Mouse (Mus musculus) embryonic facial prominence, embryonic 14.5 days (tissue): ENCODE results near the gene 4930518I15Rik. TPM values are rescaled to one million over a fixed set of nuclear protein-coding genes. Genes with fewer than 3 reads are reported as not detected.
"Not testable (repeated sequence)": the region's sequence is repeated elsewhere in the genome, so short reads cannot be mapped to it uniquely, and the experiment has no call there.

Source experiments
- ATAC-seq: fragments of 200-750 bp; cut with Nextera tagmentation; 2 replicates; pipeline ENCODE4 v1.8.0; 2017; ENCODE audit warnings: low read depth, moderate number of reproducible peaks, moderate TSS enrichment
- DNase-seq: peaks from one replicate; pipeline ENCODE4 v3.0.0-alpha.2; 2015; ENCODE audit warnings: low spot score
- H3K27ac ChIP-seq: fragments of 300-500 bp; sonication (generic); replicated peaks from 2 replicates; pipeline ENCODE4 v1.5.1; 2014; ENCODE audit warnings: low read depth, mild to moderate bottlenecking, low read length, moderate library complexity
- H3K27me3 ChIP-seq: fragments of 300-500 bp; sonication (generic); replicated peaks from 2 replicates; pipeline ENCODE4 v1.6.1; 2014; ENCODE audit warnings: low read length; ENCODE audit not compliant: control insufficient read depth, insufficient read depth
- H3K36me3 ChIP-seq: fragments of 300-500 bp; sonication (generic); 2 replicates; pipeline ENCODE4 v1.6.1; 2014; ENCODE audit warnings: low read length, mixed read lengths; ENCODE audit not compliant: control insufficient read depth, insufficient read depth
- H3K4me1 ChIP-seq: fragments of 300-500 bp; sonication (generic); 2 replicates; pipeline ENCODE4 v1.6.1; 2014; ENCODE audit warnings: antibody characterized with exemption, low read length; ENCODE audit not compliant: control insufficient read depth, insufficient read depth
- H3K4me2 ChIP-seq: fragments of 300-500 bp; sonication (generic); 2 replicates; pipeline ENCODE4 v1.6.1; 2014; ENCODE audit warnings: low read depth, mild to moderate bottlenecking, low read length, moderate library complexity, mixed read lengths
- H3K4me3 ChIP-seq: fragments of 300-500 bp; sonication (generic); 2 replicates; pipeline ENCODE4 v1.5.1; 2014; ENCODE audit warnings: low read depth, mild to moderate bottlenecking, low read length
- H3K9ac ChIP-seq: fragments of 300-500 bp; sonication (generic); 2 replicates; pipeline ENCODE4 v1.6.1; 2014; ENCODE audit warnings: low read depth, mild to moderate bottlenecking, low read length, moderate library complexity, mixed read lengths
- H3K9me3 ChIP-seq: fragments of 300-500 bp; sonication (generic); 2 replicates; pipeline ENCODE4 v1.6.1; 2016; ENCODE audit warnings: low read length; ENCODE audit not compliant: control insufficient read depth
- WGBS: fragments of 180-500 bp; shearing (Covaris S2); extraction: QIAGEN DNeasy Blood & Tissue Kit; methylation state at CpG from one replicate; pipeline ENCODE4 v1.1.7; 2014; 5-methylcytosine and 5-hydroxymethylcytosine counted together
- polyA plus RNA-seq: library from polyadenylated mRNA; unstranded; fragments of >200 nt; fragmentation: Nextera tagmentation; extraction: Ambion mirVana; gene quantifications from 2 replicates; pipeline ENCODE4 v1.2.1, GENCODE M21; 2014

4930518I15Rik gene
- polyA plus RNA-seq, 1 experiment from 2014 or later, result 3.2 TPM

DNA sequence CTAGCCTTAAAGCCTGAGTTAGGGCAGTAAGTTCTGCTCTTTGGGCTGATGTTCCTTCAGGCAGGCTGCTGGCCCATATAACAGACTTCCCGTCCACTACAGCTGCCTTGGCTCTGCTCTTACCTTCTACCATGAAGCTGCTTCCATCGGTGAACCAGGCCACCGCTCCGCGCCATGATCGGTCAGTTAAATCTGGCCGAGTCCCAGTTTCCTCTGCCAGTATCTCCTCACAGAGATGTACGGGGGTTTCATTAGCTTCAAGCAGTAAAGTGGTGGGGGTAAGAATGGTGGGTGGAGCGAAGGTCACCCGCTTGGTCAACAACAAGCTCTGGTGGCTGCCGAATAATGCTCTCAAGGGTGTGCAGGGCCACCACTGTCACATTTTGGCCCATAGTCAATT, 23.4 kb downstream of the 4930518I15Rik start:
- Histone ChIP-seq H3K36me3 (peaks cover 77% of the 10 kb centered on the region), H3K27ac (no peak overlapping the region), H3K27me3 (no peaks in the 10 kb centered on the region), H3K4me3 (no peak overlapping the region), H3K9me3 (peaks cover 34% of the 10 kb centered on the region), H3K4me2 (no peak overlapping the region), H3K9ac (no peak overlapping the region), H3K4me1 (no peaks in the 10 kb centered on the region)
- 97% methylated on average over 11 of the region's 11 CpGs for WGBS
- DNase-seq, result no peak
- no peak for ATAC-seq

DNA sequence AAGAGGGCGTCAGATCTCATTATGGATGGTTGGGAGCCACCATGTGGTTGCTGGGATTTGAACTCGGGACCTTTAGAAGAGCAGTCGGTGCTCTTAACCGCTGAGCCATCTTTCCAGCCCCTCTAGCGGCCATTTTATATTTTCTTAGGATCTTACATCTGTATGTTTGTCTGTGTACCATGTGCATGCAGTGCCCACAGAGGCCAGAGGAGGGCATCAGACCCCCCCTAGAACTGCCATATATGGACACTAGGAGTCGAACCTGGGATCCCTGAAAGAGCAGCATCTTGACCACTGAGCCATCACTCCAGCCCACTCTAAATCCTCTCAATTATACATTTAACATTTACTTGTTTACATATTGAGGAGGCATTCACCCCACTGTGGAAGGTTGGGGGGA, 32.6 kb downstream of the 4930518I15Rik start:
- not testable (repeated sequence) for H3K9ac ChIP-seq, DNase-seq, H3K27me3 ChIP-seq, H3K27ac ChIP-seq, H3K4me3 ChIP-seq, H3K36me3 ChIP-seq, ATAC-seq, H3K4me1 ChIP-seq, H3K9me3 ChIP-seq, H3K4me2 ChIP-seq
- 85% methylated on average over 6 of the region's 6 CpGs for WGBS

DNA sequence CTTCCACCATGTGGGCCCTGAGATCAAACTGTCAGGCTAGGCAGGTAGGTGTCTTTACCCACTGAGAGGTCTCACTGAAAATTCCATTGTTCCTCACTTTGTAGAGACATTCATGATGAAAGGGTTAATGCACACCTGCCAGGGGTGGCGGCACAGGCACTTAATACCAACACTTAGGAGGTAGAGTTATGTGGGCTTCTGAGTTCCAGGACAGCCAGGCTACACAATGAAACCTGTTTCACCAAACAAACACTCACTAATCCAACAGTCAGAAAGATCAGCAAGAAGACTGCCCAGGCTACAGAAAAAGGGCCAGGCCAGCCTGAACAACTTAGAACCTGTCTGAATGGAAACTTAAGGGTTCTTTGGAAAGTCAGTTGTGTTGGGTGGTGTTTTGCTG, 41.6 kb downstream of the 4930518I15Rik start:
- H3K4me2 ChIP-seq, result no peak overlapping the region
- 57% methylated on average over 1 of the region's 1 CpGs for WGBS
- no peak for ATAC-seq

DNA sequence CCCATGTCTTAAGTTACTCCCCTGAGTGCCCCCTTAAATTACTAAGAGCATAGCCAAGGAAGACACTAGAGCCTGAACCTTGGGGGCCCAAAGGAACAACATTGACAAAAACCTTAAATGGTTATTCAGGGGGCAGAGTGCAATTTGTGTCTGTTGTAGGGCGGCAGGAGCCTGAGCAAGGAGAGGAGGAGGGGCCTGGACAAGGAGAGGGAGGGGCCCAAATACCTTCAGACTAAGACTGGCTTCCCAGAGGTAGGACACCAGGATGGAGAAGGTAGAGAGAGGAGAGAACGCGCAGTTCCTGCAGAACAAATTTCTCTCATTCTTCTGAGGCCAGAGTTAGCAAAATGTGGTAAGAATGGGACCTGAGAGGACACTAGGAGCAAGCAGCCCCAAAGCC, 42.3 kb downstream of the 4930518I15Rik start:
- Histone ChIP-seq H3K9me3 (no peaks in the 10 kb centered on the region), H3K4me2 (no peak overlapping the region), H3K4me3 (no peak overlapping the region), H3K36me3 (no peaks in the 10 kb centered on the region), H3K27me3 (no peaks in the 10 kb centered on the region), H3K9ac (no peak overlapping the region), H3K4me1 (0 out of 2 replicates have a peak, but pooled peaks cover 3% of the 10 kb centered on the region), H3K27ac (no peak overlapping the region)
- 62% methylated on average over 3 of the region's 3 CpGs for WGBS
- ATAC-seq (no peak), DNase-seq (no peak)

More for the DNA sequence above, 41.6 kb downstream of the 4930518I15Rik start:
- H3K9ac ChIP-seq, result no peak overlapping the region
- H3K4me1 ChIP-seq, result 0 out of 2 replicates have a peak, but pooled peaks cover 3% of the 10 kb centered on the region
- no peak for DNase-seq
- no peaks in the 10 kb centered on the region for H3K36me3 ChIP-seq
- no peaks in the 10 kb centered on the region for H3K27me3 ChIP-seq
- H3K9me3 ChIP-seq, result no peaks in the 10 kb centered on the region
- H3K4me3 ChIP-seq, result no peak overlapping the region
- H3K27ac ChIP-seq, result no peak overlapping the region

DNA sequence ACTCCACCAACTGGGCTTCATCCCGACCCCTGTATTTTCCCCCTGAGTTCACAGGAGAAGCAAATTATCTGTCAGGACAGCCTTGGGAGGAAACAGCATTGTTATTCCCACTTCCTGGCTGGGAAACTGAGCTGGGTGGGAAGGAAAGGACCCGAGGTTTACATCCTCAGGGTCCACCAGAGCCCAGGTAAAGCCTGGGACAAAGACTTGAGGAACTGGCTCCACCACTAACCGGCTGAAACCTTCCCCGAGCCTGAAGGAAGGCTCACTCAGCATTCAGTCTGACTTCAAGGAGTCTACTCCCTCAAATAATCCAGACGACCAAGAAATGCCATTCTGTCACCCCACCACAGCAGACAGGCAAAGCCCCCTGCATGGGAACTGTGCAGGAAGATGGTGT, 42.9 kb downstream of the 4930518I15Rik start:
- DNase-seq, result no peak
- H3K4me3 ChIP-seq, result no peak overlapping the region
- no peak for ATAC-seq

DNA sequence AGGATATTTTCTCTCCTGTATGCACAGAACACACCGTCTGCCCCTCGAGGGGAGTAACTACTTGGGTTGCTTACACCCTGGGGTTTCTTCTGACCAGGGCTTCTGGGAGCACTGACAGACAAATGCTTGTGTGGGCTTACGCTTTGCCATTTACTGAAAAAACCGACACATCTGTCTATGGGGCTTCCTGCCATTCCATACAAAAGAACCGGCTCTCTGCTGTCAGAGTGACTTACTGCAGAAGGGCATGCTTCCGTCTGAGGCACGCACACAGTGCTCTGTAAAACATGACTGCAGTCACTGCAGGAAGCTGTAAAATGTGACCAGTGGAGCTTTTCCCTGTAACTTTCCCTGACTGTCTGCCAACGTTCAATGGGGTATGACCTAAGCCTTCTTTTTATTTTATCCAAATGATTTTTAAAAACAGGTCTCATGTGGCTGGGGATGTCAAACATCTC, 43.4 kb downstream of the 4930518I15Rik start:
- H3K36me3 ChIP-seq, result no peaks in the 10 kb centered on the region
- 0 out of 2 replicates have a peak, but pooled peaks cover 3% of the 10 kb centered on the region for H3K4me1 ChIP-seq
- H3K27ac ChIP-seq, result peak overlapping the region; percentile 1; the same call in 1 of the 2 replicates
- DNase-seq, result peak; percentile 72
- H3K4me2 ChIP-seq, result no peak overlapping the region
- H3K4me3 ChIP-seq, result no peak overlapping the region
- H3K9ac ChIP-seq, result no peak overlapping the region
- ATAC-seq, result peak; percentile 60; the same call in 1 of the 2 replicates
- no peaks in the 10 kb centered on the region for H3K27me3 ChIP-seq
- 13% methylated on average over 8 of the region's 8 CpGs for WGBS
- H3K9me3 ChIP-seq, result no peaks in the 10 kb centered on the region

More for the DNA sequence above, 42.9 kb downstream of the 4930518I15Rik start:
- Histone ChIP-seq H3K4me2 (no peak overlapping the region), H3K9ac (no peak overlapping the region), H3K27me3 (no peaks in the 10 kb centered on the region), H3K9me3 (no peaks in the 10 kb centered on the region), H3K36me3 (no peaks in the 10 kb centered on the region), H3K27ac (0 out of 2 replicates have a peak overlapping the region, but pooled peaks have one; percentile 1), H3K4me1 (0 out of 2 replicates have a peak, but pooled peaks cover 3% of the 10 kb centered on the region)
- WGBS, result 26% methylated on average over 5 of the region's 5 CpGs

DNA sequence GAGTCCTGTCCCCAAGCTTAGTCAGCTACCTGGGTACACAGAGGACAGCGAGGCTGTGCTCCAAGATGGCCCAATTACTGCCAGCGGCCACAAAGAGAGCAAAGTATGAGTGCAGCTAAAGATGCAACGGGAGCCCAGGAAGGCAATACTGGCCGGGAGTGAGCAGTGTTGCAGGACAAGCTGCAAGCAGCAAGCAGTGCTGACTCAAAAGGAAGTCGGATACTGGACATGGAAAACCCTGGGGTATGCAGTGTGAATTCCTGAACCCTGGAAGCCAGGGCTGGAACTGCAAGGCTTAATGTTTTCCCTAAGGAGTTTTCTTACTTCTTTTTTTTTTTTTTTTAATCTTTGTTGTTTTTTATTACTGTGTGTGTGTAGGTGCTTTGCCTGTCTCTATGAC, 46.2 kb downstream of the 4930518I15Rik start:
- Histone ChIP-seq H3K9me3 (no peaks in the 10 kb centered on the region), H3K36me3 (no peaks in the 10 kb centered on the region), H3K4me3 (no peak overlapping the region), H3K4me1 (0 out of 2 replicates have a peak, but pooled peaks cover 3% of the 10 kb centered on the region), H3K27ac (no peak overlapping the region), H3K4me2 (no peak overlapping the region), H3K27me3 (no peaks in the 10 kb centered on the region), H3K9ac (no peak overlapping the region)
- DNase-seq, result no peak
- 63% methylated on average over 5 of the region's 5 CpGs for WGBS
- no peak for ATAC-seq

DNA sequence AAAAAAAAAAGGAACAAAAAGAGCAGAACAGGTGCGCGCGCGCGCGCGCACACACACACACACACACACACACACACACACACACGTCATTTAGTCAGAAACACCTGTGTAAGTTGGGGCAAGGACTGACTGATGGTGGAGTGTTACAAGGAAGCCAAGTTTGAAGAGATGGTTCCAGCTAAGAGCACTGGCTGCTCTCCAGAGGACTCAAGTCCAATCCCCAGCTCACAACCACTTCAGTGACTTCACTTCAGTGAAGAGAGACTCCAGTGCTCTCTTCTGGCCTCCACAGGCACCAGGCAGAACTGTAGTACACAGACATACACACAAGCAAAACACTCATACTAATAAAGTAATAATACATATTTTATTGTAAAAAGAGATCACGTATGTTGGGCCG, 47.0 kb downstream of the 4930518I15Rik start:
- H3K4me2 ChIP-seq, result no peak overlapping the region
- WGBS, result 95% methylated on average over 10 of the region's 10 CpGs
- no peaks in the 10 kb centered on the region for H3K27me3 ChIP-seq

DNA sequence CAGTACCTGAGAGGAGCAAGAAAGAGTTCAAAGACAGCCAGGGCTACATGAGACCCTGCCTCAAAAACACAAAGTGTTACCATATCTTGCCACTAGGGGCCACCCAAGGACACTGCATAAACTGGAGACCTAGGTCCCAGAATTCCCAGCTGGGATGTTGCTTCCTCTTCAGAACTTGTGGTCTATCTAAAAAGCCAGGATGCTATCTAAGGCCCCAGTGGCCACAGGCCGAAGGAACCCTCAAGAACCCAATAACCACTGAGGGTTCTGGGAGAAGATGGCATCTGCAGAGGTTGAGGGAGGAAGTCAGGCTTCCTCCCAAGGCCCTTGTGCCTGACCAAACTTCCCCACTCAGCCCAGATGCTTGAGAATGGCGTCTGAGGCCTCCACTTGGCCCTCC, 48.2 kb downstream of the 4930518I15Rik start:
- Histone ChIP-seq H3K4me1 (no peaks in the 10 kb centered on the region), H3K27ac (no peak overlapping the region), H3K36me3 (no peaks in the 10 kb centered on the region), H3K4me3 (no peak overlapping the region), H3K9ac (no peak overlapping the region), H3K4me2 (no peak overlapping the region), H3K9me3 (no peaks in the 10 kb centered on the region), H3K27me3 (no peaks in the 10 kb centered on the region)
- DNase-seq (peak; percentile 89), ATAC-seq (peak; percentile 57; the same call in 1 of the 2 replicates)
- 51% methylated on average over 2 of the region's 2 CpGs for WGBS

More for the DNA sequence above, 47.0 kb downstream of the 4930518I15Rik start:
- Histone ChIP-seq H3K9ac (no peak overlapping the region), H3K27ac (no peak overlapping the region), H3K4me3 (no peak overlapping the region), H3K4me1 (0 out of 2 replicates have a peak, but pooled peaks cover 3% of the 10 kb centered on the region), H3K9me3 (no peaks in the 10 kb centered on the region), H3K36me3 (no peaks in the 10 kb centered on the region)
- DNase-seq (no peak), ATAC-seq (no peak)
